Mouse (Mus musculus): ENCODE results near the gene Gm49405.
"Not testable (repeated sequence)": the region's sequence is repeated elsewhere in the genome, so short reads cannot be mapped to it uniquely, and the experiment has no call there.

GRCm38 (mm10) chr19:4040941-4041340, 40.5 kb downstream of the Gm49405 start:
- not testable (repeated sequence) for TF ChIP-seq ZNF384 (IDR thresholded peaks at IDR 0.05; ENCODE audit: low read depth, low read length); HCFC1 (IDR thresholded peaks at IDR 0.05; ENCODE audit: borderline replicate concordance, insufficient read depth, low read length); CHD2 (IDR thresholded peaks at IDR 0.05; ENCODE audit: low read depth, low read length)

Measured in ES-E14 (cell line).